Mouse (Mus musculus) embryonic facial prominence, embryonic 13.5 days (tissue): ENCODE measurements at regions not wholly inside any gene's neighbourhood (a gene's known extent, or its start where the extent isn't known, plus 50 kb on each side); places are given as distances from the start of the nearest gene placed in this dataset.

Experiments used
- ATAC-seq: fragments of 200-750 bp; cut with Nextera tagmentation; 2 replicates; pipeline ENCODE4 v1.8.0; 2017; ENCODE audit warnings: low read depth; ENCODE audit not compliant: insufficient number of reproducible peaks, insufficient read depth, low FRiP score, low TSS enrichment
- H3K27ac ChIP-seq: fragments of 300-500 bp; sonication (generic); 2 replicates; pipeline ENCODE4 v1.5.1; 2015; ENCODE audit warnings: moderate library complexity, mild to moderate bottlenecking, inconsistent platforms
- H3K27me3 ChIP-seq: fragments of 300-500 bp; sonication (generic); 2 replicates; pipeline ENCODE4 v1.6.1; 2015; ENCODE audit warnings: mild to moderate bottlenecking, inconsistent platforms
- H3K36me3 ChIP-seq: fragments of 300-500 bp; sonication (generic); 2 replicates; pipeline ENCODE4 v1.6.1; 2015; ENCODE audit warnings: mild to moderate bottlenecking, inconsistent platforms
- H3K4me1 ChIP-seq: fragments of 300-500 bp; sonication (generic); 2 replicates; pipeline ENCODE4 v1.6.1; 2015; ENCODE audit warnings: inconsistent platforms
- H3K4me2 ChIP-seq: fragments of 300-500 bp; sonication (generic); 2 replicates; pipeline ENCODE4 v1.6.1; 2015; ENCODE audit warnings: moderate library complexity, mild to moderate bottlenecking, inconsistent platforms
- H3K4me3 ChIP-seq: fragments of 300-500 bp; sonication (generic); 2 replicates; pipeline ENCODE4 v1.5.1; 2015; ENCODE audit warnings: mild to moderate bottlenecking, inconsistent platforms
- H3K9ac ChIP-seq: fragments of 300-500 bp; sonication (generic); 2 replicates; pipeline ENCODE4 v1.6.1; 2015; ENCODE audit warnings: mild to moderate bottlenecking, inconsistent platforms
- H3K9me3 ChIP-seq: fragments of 300-500 bp; sonication (generic); 2 replicates; pipeline ENCODE4 v1.6.1; 2016; ENCODE audit warnings: inconsistent platforms
- WGBS: fragments of 180-500 bp; shearing (Covaris S2); methylation state at CpG from one replicate; pipeline ENCODE4 v1.1.7; 2015; ENCODE audit warnings: mixed read lengths; 5-methylcytosine and 5-hydroxymethylcytosine counted together

DNA sequence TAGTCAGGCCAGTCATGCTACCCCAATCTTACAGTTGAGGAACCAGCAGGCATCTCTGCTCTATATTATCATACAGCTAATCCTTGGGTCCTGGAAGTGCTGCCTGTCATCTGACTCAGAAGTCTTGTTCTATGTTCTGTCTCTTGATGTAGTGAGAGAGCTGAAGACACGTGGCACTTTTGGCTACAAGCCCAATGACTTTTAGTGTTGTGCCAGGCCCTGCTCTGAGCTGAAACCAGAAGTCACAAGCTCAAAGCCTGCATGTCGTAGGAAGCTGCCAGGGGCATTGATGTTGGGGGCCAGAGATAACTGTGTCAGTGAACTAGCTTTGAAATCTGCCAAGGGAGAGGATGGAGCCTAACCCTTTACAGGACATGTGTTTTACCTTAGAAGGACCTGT, 904.8 kb upstream of the Lrrc6 start:
- WGBS = 51% methylated on average over 2 of the region's 2 CpGs
- no peaks in the 10 kb centered on the region for H3K4me1 ChIP-seq
- no peaks in the 10 kb centered on the region for H3K9me3 ChIP-seq
- no peak overlapping the region for H3K4me3 ChIP-seq
- no peaks in the 10 kb centered on the region for H3K36me3 ChIP-seq
- no peak for ATAC-seq
- H3K27ac ChIP-seq = no peak overlapping the region
- H3K4me2 ChIP-seq = no peak overlapping the region
- no peaks in the 10 kb centered on the region for H3K27me3 ChIP-seq
- no peak overlapping the region for H3K9ac ChIP-seq

DNA sequence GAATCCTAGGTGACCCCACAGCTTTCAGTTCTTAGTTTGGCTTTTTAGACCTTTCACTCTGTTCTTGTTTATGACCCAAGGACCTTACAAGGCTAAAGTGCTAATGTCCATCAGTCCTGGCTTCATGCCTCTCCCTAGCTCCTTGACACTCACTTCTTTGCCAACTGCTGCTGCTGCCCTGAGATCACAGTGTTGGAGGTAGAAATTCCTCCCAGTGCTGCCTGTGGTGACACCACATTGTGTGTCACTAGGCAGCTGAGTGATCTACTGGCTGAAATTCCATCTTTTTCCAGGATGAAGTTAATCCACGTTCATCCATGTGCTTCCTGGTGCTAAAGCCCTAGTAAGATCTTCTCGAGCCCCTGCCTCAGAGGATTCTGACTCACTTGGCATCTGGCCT, 904.3 kb upstream of the Lrrc6 start:
- Histone ChIP-seq H3K9me3 (no peaks in the 10 kb centered on the region), H3K9ac (no peak overlapping the region), H3K4me3 (no peak overlapping the region), H3K4me1 (no peaks in the 10 kb centered on the region), H3K36me3 (no peaks in the 10 kb centered on the region), H3K4me2 (no peak overlapping the region), H3K27ac (no peak overlapping the region), H3K27me3 (no peaks in the 10 kb centered on the region)
- 70% methylated on average over 2 of the region's 2 CpGs for WGBS
- ATAC-seq = no peak

DNA sequence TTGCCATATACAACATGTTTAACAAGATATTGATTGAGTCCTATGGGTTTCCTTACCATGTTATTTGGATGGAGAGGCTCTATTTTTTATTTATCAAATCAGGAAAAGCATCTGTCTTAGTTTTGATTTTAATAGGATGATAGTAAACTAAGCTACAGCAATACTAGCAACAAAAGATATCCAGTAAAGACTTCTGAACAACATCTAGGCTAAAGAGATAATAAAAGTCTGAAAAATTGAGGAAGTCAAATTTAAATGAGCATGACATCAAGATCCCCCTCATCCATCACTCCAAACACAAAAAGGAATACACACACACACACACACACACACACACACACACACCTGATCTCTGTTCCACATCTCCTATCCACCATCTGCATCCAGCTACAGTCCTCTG, 901.6 kb upstream of the Lrrc6 start:
- Histone ChIP-seq H3K4me3 (no peak overlapping the region), H3K4me1 (no peaks in the 10 kb centered on the region), H3K9me3 (no peaks in the 10 kb centered on the region), H3K9ac (no peak overlapping the region), H3K36me3 (no peaks in the 10 kb centered on the region), H3K4me2 (no peak overlapping the region), H3K27me3 (no peaks in the 10 kb centered on the region), H3K27ac (no peak overlapping the region)
- no peak for ATAC-seq

DNA sequence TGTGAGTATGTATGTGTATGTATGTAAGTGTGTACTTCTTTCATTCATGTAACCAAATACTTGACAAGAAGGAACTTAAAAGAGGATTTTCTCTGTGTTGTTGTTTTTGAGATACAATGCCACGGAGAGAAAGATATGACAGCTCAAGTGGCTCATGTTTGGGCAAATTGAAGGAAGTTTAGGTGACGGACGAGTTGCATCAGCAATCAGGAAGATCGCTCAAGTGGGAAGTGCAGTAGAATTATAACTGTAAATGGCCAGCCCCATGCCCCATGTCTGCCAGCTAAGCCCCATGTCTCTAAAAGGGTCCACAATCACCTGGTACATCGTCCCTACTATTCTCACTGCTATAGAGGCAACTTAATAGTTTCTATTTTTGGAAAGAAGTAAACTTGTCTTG, 896.6 kb upstream of the Lrrc6 start:
- H3K27ac ChIP-seq = no peak overlapping the region
- no peak overlapping the region for H3K4me2 ChIP-seq
- no peak overlapping the region for H3K4me3 ChIP-seq
- H3K9ac ChIP-seq = no peak overlapping the region
- no peaks in the 10 kb centered on the region for H3K4me1 ChIP-seq
- no peaks in the 10 kb centered on the region for H3K27me3 ChIP-seq
- H3K9me3 ChIP-seq = no peaks in the 10 kb centered on the region
- no peak for ATAC-seq
- H3K36me3 ChIP-seq = no peaks in the 10 kb centered on the region
- WGBS = 79% methylated on average over 5 of the region's 5 CpGs

DNA sequence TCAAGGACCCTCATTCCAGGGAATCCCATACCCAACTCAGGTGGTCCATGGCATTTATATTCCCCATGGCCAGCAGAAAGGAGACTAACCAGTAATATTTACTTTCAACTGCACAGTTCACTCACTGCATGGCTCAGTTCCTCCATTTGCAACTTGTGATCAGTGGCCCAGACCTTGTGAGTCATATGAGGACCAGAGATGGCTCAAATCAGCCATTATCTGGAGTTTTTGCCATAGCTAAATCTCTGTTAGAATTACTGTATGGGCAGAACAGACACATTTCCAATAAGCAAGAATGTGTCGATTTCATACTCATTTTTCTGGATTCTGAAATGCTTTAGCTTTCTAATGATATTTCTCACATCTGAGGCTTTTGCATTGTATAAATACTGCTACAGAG, 894.4 kb upstream of the Lrrc6 start:
- H3K4me3 ChIP-seq = no peak overlapping the region
- no peaks in the 10 kb centered on the region for H3K9me3 ChIP-seq
- no peak overlapping the region for H3K9ac ChIP-seq
- 86% methylated on average over 1 of the region's 1 CpGs for WGBS
- no peak overlapping the region for H3K4me2 ChIP-seq
- no peaks in the 10 kb centered on the region for H3K27me3 ChIP-seq
- no peaks in the 10 kb centered on the region for H3K36me3 ChIP-seq
- no peak for ATAC-seq
- H3K4me1 ChIP-seq = no peaks in the 10 kb centered on the region
- no peak overlapping the region for H3K27ac ChIP-seq

DNA sequence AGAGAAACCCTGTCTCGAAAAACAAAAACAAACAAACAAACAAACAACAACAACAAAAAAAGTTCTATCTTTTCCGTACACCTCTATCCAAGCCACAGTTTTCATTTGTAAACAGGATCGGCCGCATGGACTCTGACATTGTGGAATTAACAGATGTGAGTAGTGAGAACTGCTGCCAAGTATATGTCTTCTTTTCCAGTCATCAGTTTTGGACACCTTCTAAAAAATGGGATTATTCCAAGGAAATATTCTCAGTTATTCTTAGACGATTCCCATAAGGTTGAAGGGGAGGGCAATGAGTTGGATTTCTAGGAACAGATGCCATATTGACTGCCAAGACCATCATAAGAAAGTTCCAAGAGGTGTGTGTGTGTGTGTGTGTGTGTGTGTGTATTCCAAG, 891.2 kb upstream of the Lrrc6 start:
- no peak for ATAC-seq
- H3K36me3 ChIP-seq = no peaks in the 10 kb centered on the region
- no peak overlapping the region for H3K9ac ChIP-seq
- H3K27ac ChIP-seq = no peak overlapping the region
- H3K4me1 ChIP-seq = no peaks in the 10 kb centered on the region
- WGBS = 89% methylated on average over 5 of the region's 5 CpGs
- no peak overlapping the region for H3K4me2 ChIP-seq
- H3K27me3 ChIP-seq = no peaks in the 10 kb centered on the region
- H3K4me3 ChIP-seq = no peak overlapping the region
- H3K9me3 ChIP-seq = no peaks in the 10 kb centered on the region

DNA sequence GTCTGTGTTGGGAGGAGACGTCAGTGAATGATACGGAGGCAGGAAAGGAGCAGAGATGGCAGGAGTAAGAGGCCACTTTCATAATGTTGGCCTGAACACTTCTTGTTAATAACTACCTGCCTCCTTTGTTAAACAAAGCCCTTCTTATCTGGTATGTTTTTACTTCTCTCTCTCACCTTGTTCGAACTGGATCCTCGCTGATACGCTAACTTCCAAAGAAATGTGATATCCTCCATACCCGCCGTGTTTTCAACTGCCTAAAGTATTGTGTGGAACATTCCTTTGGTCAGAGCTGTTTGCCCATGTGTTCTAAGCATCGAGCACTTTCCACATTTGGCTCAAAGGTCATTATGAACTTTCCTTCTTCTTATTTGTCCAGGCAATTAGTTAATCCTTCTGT, 887.8 kb upstream of the Lrrc6 start:
- Histone ChIP-seq H3K9ac (no peak overlapping the region), H3K27ac (no peak overlapping the region), H3K27me3 (no peaks in the 10 kb centered on the region), H3K9me3 (no peaks in the 10 kb centered on the region), H3K4me3 (no peak overlapping the region), H3K36me3 (no peaks in the 10 kb centered on the region), H3K4me1 (no peaks in the 10 kb centered on the region), H3K4me2 (no peak overlapping the region)
- 50% methylated on average over 8 of the region's 8 CpGs for WGBS
- ATAC-seq = no peak

DNA sequence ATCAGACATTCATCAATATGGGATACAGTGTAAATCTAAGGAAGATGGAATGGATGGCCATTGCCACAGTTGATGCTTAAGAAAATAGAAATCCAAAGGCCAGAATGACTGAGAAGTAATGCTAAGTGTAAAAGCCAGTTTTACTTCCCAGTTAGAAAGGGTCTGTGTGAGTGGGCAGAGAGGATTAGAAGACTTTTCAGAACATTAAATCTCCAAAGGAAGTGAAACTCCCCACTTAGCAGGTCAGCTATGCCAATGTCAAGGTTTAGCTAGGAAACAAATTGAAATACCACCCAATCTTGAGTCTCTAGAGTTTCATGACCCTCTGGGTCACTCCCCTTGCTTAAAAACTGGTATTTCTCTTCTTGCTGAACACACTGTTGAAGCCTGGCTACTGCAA, 886.2 kb upstream of the Lrrc6 start:
- Histone ChIP-seq H3K4me3 (no peak overlapping the region), H3K27ac (no peak overlapping the region), H3K4me2 (no peak overlapping the region), H3K4me1 (no peaks in the 10 kb centered on the region), H3K27me3 (no peaks in the 10 kb centered on the region), H3K9ac (no peak overlapping the region), H3K36me3 (no peaks in the 10 kb centered on the region), H3K9me3 (no peaks in the 10 kb centered on the region)
- ATAC-seq = no peak

DNA sequence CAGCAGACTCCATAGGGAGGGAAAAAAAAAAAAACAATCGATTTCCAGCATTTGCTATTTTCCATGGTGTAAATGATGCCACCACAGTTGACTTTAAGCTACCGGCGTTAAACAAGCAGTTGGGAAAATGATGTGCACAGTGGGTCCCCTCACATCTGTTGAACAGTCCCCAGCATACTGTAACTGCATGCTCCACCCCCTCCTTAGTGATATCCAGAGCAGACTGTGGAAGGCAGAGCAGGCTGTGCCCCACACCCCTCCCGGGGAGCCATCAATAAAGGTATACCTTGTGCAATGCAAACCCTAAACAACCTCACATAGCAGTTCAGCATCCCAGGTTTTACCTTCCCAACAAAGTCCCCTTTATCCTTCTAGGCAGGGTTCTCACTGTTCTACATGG, 872.9 kb upstream of the Lrrc6 start:
- Histone ChIP-seq H3K9me3 (no peaks in the 10 kb centered on the region), H3K27ac (no peak overlapping the region)

DNA sequence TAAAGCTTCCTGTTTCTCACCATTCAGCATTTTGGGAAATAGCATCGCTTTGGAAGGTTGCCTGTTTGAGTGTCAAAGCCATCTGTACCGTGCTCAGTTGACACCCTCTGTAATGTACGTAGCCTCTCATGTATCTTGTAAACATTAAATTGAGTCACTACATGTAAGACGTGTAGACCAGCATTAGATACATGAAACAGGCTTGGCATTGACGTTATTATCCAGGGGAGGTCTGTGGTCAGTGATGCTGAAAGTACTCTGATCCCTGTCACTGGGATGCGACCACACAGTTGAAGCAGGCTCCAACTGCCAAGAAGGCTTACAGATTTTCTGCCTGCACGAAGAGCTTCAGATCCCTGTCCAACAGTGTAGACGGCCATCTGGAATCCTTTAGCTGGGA, 872.3 kb upstream of the Lrrc6 start:
- ATAC-seq = no peak
- Histone ChIP-seq H3K4me2 (no peak overlapping the region), H3K9ac (no peak overlapping the region), H3K36me3 (no peaks in the 10 kb centered on the region), H3K9me3 (no peaks in the 10 kb centered on the region), H3K27me3 (no peaks in the 10 kb centered on the region), H3K27ac (no peak overlapping the region), H3K4me1 (peaks cover 4% of the 10 kb centered on the region; the same call in 1 of the 2 replicates), H3K4me3 (no peak overlapping the region)
- 43% methylated on average over 8 of the region's 8 CpGs for WGBS

More for the DNA sequence above, 872.9 kb upstream of the Lrrc6 start:
- Histone ChIP-seq H3K9ac (no peak overlapping the region), H3K4me1 (peaks cover 4% of the 10 kb centered on the region; the same call in 1 of the 2 replicates), H3K4me3 (no peak overlapping the region), H3K36me3 (no peaks in the 10 kb centered on the region), H3K4me2 (no peak overlapping the region), H3K27me3 (no peaks in the 10 kb centered on the region)
- no peak for ATAC-seq
- WGBS = 63% methylated on average over 4 of the region's 4 CpGs

DNA sequence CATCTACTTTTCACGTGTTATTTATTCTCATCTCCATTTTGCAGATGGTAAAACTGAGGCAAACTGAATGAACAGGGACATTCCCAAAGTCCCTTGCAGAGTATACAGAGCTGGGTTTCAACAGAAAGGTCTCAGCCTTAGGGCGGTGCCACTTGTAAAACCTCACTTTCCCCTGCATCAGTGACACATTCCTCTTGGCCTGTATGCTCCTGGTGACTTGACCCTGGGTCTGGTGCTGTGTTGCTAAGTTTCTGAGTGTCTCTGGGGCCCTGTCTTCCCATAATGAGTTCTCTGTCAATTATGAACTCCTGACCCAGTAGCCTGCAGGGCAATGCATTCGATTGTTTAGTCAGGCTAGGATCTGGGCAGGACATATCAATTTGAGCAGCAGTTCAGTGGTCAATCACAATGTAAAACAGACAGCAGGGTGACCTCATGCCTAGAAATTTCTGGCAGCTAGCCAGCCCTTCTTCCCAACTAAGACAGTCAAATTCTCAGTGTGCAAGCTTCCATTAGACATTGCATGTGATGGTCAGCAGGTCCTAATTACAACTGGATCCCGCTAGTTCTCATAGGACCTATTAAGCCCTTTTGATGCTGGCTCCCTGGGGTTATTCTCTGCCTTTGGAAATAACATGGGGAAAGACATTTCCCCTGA, 863.5 kb upstream of the Lrrc6 start:
- Histone ChIP-seq H3K9ac (no peak overlapping the region), H3K4me1 (0 out of 2 replicates have a peak, but pooled peaks cover 4% of the 10 kb centered on the region), H3K27ac (no peak overlapping the region), H3K4me3 (no peak overlapping the region), H3K9me3 (no peaks in the 10 kb centered on the region), H3K4me2 (no peak overlapping the region), H3K27me3 (no peaks in the 10 kb centered on the region), H3K36me3 (no peaks in the 10 kb centered on the region)
- no peak for ATAC-seq
- 45% methylated on average over 4 of the region's 4 CpGs for WGBS

DNA sequence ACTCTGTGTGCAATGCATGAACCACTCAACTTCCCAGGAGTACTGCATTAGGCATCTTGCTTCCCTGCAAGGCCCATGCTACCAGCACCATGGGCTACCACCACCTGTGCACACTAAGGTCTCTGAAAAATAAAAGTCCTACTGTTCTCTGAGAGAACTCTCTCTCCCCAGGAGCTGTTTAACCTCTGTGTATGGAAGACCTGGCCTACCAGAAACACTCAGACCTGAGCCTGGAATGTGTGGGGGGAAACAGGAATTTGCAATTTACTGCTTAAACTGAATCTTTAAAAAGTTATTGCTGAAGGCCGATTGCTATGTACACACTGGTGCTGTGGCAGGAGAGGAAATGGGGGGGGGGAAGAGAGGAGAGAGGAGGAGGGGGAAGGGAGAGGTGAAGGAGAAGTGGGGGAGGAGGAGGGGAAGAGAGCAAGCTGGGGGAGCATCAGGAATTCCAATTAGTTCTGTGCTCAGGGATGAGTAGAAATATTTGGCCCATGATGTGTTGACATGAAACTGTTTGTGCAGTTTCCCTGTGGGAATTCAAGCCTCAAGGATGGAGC, 860.4 kb upstream of the Lrrc6 start:
- no peak for ATAC-seq

More for the DNA sequence above, 860.4 kb upstream of the Lrrc6 start:
- Histone ChIP-seq H3K4me2 (no peak overlapping the region), H3K27ac (no peak overlapping the region), H3K36me3 (no peaks in the 10 kb centered on the region), H3K4me3 (no peak overlapping the region), H3K9me3 (no peaks in the 10 kb centered on the region), H3K4me1 (0 out of 2 replicates have a peak, but pooled peaks cover 4% of the 10 kb centered on the region), H3K27me3 (no peaks in the 10 kb centered on the region), H3K9ac (no peak overlapping the region)
- 4% methylated on average over 1 of the region's 1 CpGs for WGBS
